Mouse (Mus musculus): ENCODE data around the gene Col4a2. TPM values are rescaled to one million over a fixed set of nuclear protein-coding genes. Genes with fewer than 3 reads are reported as not detected.
A peak's percentile ranks its signal among the peaks of the same experiment; 100 is the strongest.

Gene Col4a2
- total RNA-seq, 2 experiments from 2014 or later = 47.5 to 52.4 TPM

DNA sequence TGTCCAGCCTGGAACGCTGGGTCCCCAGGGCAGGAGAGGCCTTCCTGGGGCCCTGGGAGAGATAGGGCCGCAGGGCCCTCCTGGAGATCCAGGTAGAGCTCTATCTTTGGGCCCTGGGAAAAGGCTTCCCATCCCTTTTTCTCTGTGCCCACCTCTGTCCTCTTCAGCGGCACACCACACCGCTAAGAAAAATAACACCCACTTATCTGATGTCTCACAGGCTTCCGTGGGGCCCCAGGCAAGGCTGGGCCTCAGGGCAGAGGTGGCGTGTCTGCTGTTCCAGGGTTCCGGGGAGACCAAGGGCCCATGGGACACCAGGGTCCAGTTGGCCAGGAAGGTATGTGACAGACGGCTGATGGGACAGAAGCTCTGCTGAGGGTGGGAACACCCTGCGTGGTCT is 131.0 kb downstream of the Col4a2 start:
- DNase-seq (ENCODE audit: low spot score in 2 of 2) = no peak
- intact Hi-C loops (cut with DNase I) = loop anchor here (10.0 kb wide), 1 partner anchor 171 kb away; no protein-coding TSS in a partner anchor

DNA sequence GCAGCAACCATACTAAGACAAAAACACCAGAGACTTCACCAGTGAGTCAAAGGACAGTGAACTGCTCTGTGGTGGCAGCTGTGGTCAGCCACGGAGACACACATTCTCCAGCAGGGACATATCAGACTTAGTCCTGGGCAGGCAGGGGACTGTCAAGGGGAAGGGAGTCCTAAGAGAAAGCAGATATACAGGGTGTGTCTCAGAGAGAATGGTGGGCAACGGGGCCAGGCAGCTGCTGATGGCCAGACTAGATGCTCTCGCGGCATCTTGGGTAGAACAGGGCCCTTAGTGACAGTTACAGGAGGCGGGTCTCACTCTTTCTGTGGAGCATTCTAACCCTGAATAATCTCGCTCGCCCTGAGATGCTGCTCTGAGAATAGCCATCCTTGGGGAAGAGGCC is 131.6 kb downstream of the Col4a2 start:
- intact Hi-C loops (cut with DNase I) = loop anchor here (10.0 kb wide), 1 partner anchor 171 kb away; no protein-coding TSS in a partner anchor

DNA sequence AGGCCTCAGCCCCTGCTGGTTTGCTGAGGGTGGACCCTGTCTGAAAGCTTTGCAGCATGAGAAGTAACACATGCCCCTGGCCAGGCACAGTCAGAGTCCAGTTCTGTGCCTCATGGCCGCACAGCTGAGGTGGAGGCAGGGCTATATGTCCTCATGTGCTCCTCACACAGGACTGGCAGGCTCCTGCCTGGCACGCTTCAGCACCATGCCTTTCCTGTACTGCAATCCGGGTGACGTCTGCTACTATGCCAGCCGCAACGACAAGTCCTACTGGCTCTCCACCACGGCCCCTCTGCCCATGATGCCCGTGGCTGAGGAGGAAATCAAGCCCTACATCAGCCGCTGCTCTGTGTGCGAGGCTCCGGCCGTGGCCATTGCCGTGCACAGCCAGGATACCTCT is 133.2 kb downstream of the Col4a2 start:
- no peak for DNase-seq (ENCODE audit: low spot score in 2 of 2)
- intact Hi-C loops (cut with DNase I) = loop anchor here (5.0 to 10.0 kb wide), 2 partner anchors 169 to 257 kb away; partner anchors contain the start of gene 1700016D06Rik

More for the DNA sequence above, 131.6 kb downstream of the Col4a2 start:
- no peak for DNase-seq (ENCODE audit: low spot score in 2 of 2)

DNA sequence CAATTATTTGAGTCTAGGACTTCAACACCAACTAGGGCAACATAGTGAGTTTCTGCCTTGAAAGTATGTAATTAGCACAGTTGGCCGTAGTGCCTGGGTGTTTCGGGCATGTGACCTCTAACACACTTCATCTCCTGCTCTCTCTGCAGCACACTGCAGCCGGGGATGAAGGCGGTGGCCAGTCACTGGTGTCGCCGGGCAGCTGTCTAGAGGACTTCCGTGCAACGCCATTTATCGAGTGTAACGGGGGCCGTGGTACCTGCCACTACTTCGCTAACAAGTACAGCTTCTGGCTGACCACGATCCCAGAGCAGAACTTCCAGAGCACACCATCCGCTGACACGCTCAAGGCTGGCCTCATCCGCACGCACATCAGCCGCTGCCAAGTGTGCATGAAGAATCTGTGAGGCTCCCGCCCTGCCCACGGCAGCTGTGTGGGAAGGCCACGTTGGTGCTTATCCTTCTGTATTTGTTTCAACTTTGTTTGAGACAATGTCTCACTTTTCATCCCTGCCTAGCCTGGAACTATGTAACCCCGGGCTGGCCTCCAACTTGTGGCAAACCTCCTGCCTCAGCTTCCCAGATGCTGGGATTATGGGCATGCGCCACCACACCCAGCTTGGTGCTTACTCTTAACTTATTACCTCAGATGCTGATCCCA is 135.4 kb downstream of the Col4a2 start:
- intact Hi-C loops (cut with DNase I) = loop anchor here (5.0 to 10.0 kb wide), 2 partner anchors 167 to 254 kb away; partner anchors contain the start of gene 1700016D06Rik
- DNase-seq (ENCODE audit: low spot score in 2 of 2) = no peak

- intact Hi-C loops (cut with DNase I) = loop anchor here (1.0 kb wide), 1 partner anchor 36 kb away; no protein-coding TSS in a partner anchor
- DNase-seq (ENCODE audit: low spot score in 2 of 2) = peak in 1 of 2 experiments; percentile 35
Observed at GRCm38 (mm10) chr8:11450184-11451113, 137.8 kb downstream of the Col4a2 start.

GRCm38 (mm10) chr8:11452152-11452551 is 139.5 kb downstream of the Col4a2 start:
- intact Hi-C loops (cut with DNase I) = no loop called here
- no peak for DNase-seq (ENCODE audit: low spot score in 2 of 2)

GRCm38 (mm10) chr8:11452559-11452958 is 140.0 kb downstream of the Col4a2 start:
- no peak for DNase-seq (ENCODE audit: low spot score in 2 of 2)
- intact Hi-C loops (cut with DNase I) = no loop called here

GRCm38 (mm10) chr8:11452974-11453373 is 140.4 kb downstream of the Col4a2 start:
- DNase-seq (ENCODE audit: low spot score in 2 of 2) = peak in 1 of 2 experiments; percentile 25
- intact Hi-C loops (cut with DNase I) = no loop called here

GRCm38 (mm10) chr8:11454228-11454627 is 141.6 kb downstream of the Col4a2 start:
- no peak for DNase-seq (ENCODE audit: low spot score in 2 of 2)
- intact Hi-C loops (cut with DNase I) = no loop called here

DNA sequence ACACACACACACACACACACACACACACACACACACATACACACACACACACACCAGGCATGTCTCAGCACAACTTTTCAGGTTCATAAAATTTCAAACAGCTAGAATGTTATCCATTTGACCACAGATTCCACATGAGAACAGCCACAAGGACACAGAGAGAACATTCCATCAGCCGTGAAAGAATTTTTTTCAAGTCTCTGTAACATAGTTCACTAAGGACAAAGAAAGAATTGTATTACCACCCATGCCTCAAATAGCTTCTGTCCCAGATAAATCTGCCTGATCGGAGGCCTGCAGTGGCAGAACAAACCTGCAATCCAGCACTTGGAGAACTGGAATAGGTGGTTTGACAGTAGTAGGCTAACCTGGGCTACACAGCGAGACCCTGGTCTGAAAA is 144.7 kb downstream of the Col4a2 start:
- intact Hi-C loops (cut with DNase I) = no loop called here
- DNase-seq (ENCODE audit: low spot score in 2 of 2) = no peak

DNA sequence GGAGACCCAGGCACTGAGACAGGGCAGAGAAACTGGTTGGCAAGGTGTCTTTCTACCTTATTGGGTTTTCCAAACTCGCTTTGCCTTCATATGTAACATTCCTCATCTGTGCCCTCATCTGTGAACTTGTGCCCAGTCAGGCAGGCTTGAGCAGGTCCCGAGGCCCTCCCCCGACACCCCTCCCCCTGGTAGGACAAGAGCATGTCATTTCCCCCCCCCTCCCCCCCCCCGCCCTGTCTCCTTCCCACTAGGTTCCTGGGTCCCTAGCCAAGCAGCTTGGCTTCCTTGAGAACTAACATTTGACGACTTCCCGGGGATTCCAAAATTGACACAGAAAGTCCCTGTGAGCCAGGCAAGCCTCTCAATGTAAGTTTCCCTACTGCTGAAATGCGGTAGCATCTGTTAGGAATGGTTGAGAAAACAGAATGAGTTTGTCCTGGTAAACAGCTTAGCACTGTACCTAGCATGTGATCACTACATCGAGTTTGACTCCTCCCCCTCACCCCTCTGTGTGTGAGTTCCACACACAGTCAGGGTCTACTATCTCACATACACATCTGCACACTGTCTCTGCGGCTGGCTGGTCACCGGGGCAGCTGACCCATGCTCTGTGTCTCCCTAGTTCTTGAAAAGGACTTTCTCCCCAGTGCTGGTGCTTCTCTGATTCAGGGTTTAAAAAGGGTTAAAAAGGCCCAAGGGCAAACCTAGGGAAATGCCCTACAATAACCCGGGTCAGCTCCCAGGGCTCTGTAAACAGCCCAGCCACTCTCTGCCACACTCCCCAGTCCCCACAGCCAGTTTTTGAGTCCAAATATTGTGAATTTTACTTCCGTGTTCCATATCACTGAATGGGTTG is 145.6 kb downstream of the Col4a2 start:
- intact Hi-C loops (cut with DNase I) = no loop called here
- DNase-seq (ENCODE audit: low spot score in 2 of 2) = no peak

- intact Hi-C loops (cut with DNase I) = no loop called here
- DNase-seq (ENCODE audit: low spot score in 2 of 2) = no peak
Observed at GRCm38 (mm10) chr8:11459016-11459415, 146.4 kb downstream of the Col4a2 start.

GRCm38 (mm10) chr8:11460934-11461333 is 148.3 kb downstream of the Col4a2 start:
- intact Hi-C loops (cut with DNase I) = no loop called here
- DNase-seq (ENCODE audit: low spot score in 2 of 2) = peak in 1 of 2 experiments; percentile 22

- intact Hi-C loops (cut with DNase I) = no loop called here
- no peak for DNase-seq (ENCODE audit: low spot score in 2 of 2)
Observed at GRCm38 (mm10) chr8:11461847-11462246, 149.2 kb downstream of the Col4a2 start.

DNA sequence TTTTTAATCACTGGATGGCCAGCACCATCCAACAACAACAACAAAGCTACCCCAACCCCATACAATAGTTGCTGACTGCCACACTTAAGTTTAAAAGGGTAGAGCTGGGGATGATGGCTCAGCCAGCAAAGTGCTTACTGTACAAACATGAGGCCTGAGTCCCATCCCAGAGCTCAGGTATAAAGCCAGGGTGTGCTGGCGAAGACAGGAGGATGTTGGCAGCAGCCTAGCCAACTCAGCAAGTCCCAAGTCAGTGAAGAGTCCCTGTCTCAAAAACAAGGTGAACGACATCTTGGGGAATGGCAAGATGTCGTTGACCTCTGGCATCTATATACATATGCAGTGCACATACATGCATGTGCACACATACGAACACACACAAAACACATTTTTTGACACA is 150.0 kb downstream of the Col4a2 start:
- intact Hi-C loops (cut with DNase I) = no loop called here
- no peak for DNase-seq (ENCODE audit: low spot score in 2 of 2)

DNA sequence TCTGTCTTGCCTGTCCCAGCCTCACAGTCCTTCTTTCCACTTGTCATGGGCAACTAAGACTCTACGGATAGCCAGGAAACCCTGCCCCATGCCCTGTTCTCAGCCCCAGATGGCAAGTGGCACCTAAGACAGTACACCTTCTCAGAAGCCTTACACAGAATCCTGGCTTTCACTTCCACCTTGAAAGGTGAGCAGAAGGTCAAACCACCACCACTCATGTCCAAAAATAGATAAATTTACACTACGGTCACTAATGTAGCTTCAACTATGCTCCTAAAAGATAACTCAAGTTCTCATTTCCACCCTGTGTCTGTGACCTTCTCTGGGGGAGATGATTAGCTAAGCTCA is 150.9 kb downstream of the Col4a2 start:
- no peak for DNase-seq (ENCODE audit: low spot score in 2 of 2)
- intact Hi-C loops (cut with DNase I) = no loop called here

DNA sequence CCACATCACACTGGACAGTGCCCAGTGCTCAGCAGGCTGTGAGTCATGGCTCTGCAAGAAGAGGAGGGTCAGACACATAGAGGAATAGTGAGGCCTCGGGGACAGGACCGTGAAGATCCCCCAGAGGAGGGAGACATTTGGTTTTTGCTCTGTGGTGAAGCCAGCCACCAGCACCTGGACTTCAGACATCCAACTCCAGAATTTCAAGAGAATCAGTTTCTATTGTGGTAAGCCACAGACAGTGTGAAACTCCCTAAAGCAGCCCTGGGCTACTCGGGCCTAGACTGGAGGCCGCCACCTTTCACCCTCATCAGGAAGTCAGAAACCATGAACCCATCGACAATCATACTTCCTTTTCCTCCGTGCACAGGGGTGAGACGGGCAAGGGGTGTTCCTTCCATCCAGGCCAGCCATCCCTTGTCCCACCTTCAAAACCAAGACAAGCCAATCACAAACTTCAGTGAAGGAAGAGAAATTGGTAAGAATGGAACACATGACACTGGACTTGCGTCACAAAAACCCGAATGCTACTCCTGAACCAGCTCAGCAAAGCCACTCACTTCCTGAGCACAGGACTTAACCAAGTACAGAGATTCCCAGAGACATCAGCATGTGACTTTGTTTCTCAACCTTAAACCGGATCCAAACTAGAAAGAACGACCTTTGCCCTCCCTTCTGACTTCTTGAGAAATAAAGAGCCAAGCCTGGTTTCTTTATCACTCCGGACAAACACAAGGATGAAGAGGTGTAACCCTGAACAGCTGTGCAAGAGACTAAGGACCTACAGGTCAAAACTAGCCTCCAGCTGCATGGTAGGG is 151.5 kb downstream of the Col4a2 start:
- no peak for DNase-seq (ENCODE audit: low spot score in 2 of 2)
- intact Hi-C loops (cut with DNase I) = no loop called here

GRCm38 (mm10) chr8:11464707-11464964 is 152.0 kb downstream of the Col4a2 start:
- intact Hi-C loops (cut with DNase I) = no loop called here

GRCm38 (mm10) chr8:11465619-11466018 is 153.0 kb downstream of the Col4a2 start:
- intact Hi-C loops (cut with DNase I) = no loop called here
- no peak for DNase-seq (ENCODE audit: low spot score in 2 of 2)

More at GRCm38 (mm10) chr8:11464707-11464964, 152.0 kb downstream of the Col4a2 start:
- no peak for DNase-seq (ENCODE audit: low spot score in 2 of 2)

All from left cerebral cortex, postnatal 25 days (tissue).